Mouse (Mus musculus) monocyte, adult 2 months (primary cell): Measurements from ENCODE around the gene Pold1.

Experiments used
- DNase-seq, 2 experiments: peaks; one replicate each; pipeline ENCODE4 v3.0.0; 2022; ENCODE audit warnings: low spot score in 2 of 2, low read depth in 1 of 2

Pold1 gene

GRCm38 (mm10) chr7:44547041-44547440, 1.6 kb downstream of the Pold1 start:
- DNase-seq: no peak

DNA sequence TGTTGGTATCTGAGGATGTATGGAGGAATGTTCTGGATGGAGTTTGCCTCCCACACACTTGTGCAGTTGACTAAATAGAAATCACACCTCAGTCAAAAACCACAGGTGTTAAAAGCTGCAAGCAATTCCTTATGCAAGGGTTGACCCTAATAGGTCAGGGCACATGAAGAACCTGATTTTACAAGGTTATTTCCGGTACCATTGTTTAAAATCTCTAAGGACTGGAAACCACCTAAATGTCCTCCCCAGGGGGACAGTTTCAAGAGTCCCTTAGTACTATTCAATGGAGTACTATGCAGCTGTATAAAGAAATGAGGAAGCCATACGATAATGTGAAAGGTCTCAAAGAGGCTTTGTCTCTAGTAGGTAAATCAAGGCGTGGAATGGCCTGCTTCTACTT, 2.4 kb downstream of the Pold1 start:
- no peak for DNase-seq

GRCm38 (mm10) chr7:44543071-44543470, 5.6 kb downstream of the Pold1 start:
- DNase-seq: no peak

DNA sequence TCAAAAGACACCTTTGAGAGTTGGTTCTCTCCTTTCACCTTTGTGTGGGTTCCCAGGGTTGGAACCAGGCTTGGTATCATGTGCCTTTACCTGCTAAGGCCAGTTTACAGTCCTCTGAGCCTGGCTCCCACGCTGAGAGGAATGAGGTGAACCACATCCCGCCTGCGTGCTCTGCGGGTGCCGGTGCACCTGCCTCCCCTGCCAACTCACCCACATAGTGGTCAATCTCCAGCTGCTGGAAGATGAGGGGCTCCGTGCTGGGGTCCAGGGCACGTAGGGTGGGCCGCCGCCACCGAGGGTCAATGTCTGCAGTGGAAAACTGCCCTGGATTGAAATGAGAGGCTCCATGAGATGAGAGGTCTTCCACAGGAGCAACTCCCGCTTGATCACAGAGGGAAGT, 6.1 kb downstream of the Pold1 start:
- DNase-seq: no peak

DNA sequence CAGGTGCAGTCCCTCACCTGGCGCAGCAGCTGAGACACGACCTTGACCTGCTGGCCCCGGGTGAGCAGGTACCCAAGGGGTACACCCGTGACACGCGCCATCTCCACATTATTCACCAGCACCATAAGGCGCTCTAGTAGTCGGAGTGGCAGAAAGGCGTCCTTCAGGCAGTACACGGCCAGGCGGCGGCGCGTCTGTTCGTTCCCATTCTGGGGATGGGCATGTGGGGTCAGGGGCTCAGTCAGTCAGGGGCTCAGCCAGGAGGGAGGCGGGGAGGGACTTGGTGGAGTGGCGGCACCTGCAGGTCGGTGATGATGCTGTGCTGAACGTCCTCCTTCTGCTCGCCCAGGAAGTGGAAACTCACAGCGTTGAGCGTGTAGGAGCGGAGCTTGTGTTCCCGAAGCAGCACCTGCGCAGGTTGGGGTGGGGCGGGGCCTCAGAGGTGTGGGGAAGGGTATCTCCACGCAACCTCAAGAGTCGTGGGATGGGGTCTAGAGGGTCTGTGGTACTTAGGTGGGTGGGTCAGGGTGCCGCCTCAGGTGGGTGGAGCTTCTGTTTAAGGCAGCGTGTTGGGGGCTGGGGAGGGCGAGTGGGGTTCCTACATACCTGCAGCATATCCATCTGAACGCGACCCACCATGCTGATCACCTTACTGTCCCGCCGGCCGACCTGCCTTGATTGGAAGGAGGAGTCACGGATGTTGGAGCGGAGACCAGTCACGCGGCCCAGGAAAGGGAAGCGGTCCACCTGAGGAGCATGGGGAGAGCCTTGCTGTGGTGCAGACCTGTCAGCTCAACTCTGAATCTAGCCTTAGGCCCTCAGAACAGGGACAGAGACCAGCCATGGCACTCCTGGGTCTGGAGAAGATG, 9.7 kb downstream of the Pold1 start:
- DNase-seq: no peak

GRCm38 (mm10) chr7:44537496-44537895, 11.2 kb downstream of the Pold1 start:
- no peak for DNase-seq

DNA sequence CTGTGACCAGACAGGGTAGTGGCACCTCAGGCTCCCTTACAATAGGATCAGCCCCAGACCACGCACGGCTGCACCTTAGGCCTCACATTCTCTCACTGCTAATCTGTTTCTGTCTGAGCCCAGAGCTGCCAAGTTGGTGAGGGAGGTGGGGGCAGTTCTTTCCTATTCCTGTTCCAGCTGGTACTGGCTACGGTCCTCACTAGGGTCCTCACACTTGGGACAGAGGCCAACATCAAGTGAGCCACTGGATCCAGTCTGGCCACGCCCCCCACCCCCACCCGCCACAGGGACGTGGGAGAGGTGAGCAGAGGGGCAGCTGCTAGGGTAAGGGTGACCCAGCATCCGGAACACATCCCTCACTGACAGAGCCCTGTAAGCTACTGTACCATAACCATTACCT, 11.6 kb downstream of the Pold1 start:
- DNase-seq: no peak

GRCm38 (mm10) chr7:44536590-44536968, 12.1 kb downstream of the Pold1 start:
- no peak for DNase-seq

DNA sequence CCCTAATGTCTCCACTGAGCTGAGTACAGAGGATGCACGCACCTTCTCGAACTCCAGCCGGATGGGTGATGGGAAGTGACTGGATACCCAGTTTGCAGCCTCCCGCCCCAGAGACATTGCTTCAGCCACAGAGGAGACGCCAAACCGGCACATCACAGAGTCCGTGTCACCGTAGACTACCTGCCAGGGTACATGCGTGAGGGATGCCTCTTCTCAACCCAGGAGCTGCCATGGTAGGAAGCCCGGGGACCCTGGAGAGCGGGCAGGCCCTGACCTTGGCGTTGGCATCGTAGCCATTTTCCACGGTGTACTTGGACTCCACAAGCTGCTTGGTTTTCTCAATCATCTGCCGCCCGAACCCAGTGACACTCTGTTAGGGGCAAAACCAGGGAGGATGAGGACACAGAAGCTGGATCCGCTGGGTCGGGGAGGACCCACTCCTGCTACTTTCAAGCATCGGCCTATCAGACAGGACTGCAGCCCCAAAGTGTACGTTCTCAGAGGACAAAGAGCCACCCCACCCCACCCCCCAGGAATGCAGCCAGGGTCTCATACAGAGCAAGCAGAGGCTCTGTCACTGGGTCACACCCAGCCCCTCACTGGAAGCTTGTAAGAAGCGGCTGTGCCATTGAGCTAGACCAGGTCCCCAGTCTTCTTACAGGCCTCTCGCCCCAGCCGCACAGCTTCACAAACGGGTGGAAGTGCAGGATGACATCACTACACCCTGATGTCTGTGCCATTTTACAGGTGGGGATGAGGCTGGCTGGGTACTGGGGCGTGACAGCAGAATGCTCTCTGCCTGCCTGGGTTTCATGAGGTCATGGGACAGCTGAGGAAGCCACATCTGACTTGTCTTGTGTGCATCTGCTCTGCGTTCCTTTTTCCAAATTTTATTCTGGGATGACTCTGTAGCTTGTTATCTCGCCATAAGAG, 12.7 kb downstream of the Pold1 start:
- no peak for DNase-seq

DNA sequence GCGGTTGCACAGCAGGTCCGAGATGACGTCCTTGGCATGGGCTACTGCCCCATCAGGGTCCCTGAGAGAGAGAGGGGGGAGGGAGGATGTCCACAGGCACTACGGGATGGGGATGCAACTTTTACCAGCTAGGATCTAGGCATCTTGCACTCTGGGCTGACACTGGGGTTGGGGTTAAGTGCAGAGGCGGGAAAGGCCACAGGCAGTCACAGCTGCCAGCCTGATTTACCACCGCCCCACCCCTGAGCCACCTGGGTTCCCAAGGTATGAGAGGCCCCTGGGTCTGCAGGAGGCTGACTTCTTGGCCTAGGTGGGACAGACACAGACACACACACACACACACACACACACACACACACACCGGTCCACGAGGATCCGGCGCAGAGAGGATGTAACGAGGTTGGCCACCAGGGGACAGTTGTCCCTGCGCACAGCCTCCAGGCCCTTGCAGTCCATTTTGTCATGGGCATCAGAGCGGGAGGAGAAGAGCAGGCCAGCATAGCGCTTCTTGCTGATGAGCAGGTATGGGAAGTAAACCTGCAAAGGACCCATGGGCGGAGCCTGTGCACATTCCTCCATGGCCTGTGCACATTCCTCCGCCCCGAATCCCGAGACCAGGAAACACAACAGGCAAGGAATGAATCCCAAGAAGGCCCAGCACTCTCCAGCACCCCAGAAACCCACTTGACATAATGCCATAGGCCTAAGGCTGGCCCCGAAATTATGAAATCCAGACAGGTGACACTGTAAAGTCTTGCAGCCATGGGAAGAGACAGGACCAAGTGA, 13.8 kb downstream of the Pold1 start:
- DNase-seq: no peak

DNA sequence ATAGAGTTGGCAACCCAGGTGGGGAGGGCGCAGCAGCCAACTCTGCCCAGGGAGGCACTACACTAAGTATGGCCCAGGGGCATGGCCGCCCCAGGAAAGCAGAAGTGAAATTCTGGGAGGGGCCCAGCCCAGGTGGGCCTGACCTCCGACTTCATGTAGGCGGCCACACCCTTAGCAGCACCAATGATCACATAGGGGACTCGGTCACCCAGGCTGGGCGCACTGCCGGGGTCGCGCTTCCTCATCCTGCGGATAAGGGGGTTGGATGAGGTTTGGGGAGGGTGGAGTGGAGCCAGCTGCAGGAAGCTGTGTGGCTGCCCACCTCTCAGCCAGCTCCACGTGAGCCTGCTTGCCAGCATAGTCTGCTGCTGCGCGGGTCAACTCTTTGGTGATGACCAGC, 14.4 kb downstream of the Pold1 start:
- DNase-seq: peak in 1 of 2 experiments; percentile 37

DNA sequence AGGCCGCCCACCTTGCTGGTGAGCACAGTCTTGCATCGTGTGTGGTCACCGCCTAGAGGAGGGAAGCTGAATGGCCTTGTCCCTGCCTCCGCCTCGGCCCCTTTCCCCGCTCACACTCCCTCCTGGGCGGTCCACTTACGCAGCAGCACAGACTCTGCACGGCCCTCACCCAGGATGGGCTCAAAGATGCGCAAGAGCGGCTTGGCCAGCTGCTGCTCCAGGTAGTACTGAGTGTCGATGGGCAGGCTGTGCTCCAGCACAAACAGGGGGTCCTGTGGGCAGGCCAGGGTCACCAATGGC, 15.0 kb downstream of the Pold1 start:
- DNase-seq: no peak

DNA sequence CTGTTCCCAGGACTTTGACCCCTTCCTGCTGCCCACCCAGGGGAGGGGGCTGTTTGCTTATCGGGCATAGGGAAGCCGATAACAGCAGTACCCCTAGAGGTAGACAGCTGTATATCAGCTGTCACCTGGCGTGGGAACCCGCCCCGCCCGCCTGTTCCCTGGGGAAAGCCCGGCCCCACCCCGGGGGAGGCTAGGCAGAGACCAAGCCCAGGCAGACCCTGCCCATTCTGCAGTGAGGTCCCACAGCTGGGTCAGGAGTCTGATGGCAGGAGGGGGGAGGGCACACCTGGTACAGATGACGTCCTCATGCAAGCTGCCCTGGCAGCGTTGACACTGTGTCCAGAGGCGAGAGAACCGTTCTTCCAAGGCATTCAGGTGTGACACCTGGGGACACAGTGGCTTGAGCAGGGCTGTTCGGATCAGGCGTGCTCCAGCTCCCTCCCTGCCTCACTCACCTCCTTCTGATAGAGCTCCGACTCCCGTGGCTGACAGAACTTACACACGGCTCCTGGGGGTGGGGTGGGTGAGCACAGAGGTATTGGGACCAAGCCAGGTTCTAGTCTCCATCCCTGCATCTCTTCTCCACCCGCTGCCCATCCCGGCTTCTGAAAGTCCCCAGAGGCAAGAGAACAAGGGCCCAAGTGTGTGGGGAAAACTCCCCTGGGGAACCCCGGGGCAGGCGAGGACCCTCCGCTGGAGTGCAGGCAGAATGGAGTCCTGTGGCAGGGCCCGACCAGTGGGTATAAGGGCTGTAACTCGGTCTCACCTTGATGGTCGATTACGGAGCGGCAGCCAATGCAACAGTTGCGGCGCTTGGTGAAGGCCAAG, 15.5 kb downstream of the Pold1 start:
- no peak for DNase-seq

DNA sequence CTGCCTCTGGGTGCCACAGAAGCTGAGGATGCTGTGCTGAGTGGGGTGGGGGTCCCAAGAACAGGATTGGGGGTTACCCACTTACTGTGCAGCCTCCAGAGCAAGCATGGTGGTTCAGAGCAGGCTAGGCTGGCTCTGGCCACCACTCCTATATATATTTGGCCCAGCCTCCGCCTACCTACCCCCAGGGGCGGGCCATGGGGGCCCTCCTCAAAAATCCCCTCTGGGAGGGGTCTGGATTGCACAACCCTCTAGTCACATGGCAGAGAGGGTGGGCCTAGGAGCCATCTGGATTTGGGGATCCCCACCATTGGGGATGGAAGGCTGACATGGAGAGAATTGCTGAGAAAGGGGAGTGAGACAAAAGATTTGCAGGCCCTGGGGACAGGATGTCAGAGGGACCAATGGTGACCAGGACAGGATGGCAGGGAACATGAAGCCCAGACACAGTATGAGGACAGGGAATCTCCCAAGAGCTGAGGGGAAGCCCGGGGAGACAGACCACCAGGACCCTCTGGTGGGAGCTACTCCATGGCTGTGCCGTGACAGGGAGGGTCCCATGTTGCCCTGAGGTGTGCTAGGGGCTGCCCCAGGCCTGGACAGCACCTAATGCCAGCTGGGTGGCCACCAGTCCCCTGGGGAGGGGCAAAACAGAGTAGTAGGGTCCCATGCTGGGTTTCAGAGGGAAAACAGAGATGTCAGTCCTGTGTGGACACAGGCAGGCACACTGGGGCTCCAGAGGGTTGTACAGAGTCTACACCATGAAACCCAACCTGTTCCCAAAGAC, 16.5 kb downstream of the Pold1 start, which contains the start of gene Spib:
Gene Spib (minus strand): TSS at position 126 of the 787 bp plus-strand sequence.
- DNase-seq: no peak

DNA sequence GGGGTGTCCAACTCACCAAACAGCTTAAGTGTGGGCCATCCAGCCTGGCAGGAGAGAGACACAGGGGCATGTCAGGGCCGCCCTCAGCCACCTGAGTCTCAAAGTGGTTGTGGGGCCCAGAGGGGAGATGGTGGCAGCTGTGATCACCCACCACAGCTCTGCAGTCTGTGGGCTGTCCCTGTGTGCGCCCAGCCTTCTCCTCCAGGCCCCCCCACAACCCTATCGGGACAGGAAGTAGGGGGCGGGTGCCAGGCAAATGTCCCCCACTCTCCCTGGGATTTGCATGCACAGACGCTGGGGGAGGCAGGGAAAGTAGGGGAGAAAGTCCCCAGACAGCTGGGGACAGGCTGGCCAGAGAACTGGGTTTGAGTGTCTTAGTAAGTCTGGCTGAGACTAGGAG, 17.4 kb downstream of the Pold1 start:
- no peak for DNase-seq

GRCm38 (mm10) chr7:44530507-44530906, 18.1 kb downstream of the Pold1 start:
- DNase-seq: no peak

- DNase-seq: no peak
Observed at GRCm38 (mm10) chr7:44529518-44529917, 19.1 kb downstream of the Pold1 start.

DNA sequence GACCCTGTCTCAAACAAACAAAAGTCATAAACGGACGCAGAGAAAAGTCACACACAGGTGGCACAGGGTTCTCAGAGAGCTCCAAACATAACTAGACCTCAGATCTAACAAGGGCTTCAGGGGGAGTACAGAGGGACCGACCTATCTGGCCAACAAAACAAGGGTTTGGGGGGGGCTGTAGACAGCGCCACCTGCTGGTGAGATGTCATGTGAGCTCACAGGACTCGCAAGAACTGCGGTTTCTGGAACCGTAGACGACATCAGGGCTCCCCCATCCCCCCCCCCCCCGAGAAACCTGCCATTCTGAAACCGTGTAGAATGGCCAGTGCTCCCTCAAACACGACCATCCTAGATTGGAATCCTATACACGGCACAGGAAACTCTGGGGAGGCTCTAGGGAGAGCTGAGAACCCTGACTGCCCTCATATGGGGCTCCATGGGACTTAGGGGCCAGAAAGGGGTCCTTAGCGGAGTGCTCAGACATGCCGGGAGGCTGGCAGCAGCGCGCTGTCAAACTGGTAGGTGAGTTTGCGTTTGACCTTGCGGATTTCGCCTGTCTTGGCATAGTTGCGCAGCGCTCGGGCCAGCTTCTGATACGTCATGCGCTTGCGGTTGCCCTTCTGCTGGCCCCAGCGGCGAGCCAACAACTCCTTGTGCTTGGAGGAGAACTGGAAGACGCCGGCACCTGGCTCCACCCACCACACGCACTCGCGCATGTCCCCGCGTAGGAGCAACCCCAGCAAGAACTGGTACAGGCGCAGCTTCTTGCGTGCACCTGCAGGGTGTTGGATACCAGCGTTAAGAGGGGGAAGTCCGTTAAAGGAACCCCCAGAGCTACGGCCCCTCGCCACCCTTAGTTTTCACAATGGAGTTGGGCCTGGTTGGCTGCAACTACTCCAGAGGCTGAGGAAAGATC, 20.9 kb downstream of the Pold1 start:
- DNase-seq: peak; percentile 50 to 72
